Mouse (Mus musculus) embryonic fibroblast, embryonic 13.5 days (primary cell): ENCODE measurements around the gene Schip1.

Source experiments
- CTCF ChIP-seq: IDR thresholded peaks from 2 replicates; pipeline ENCODE4 v1.5.1; 2011; ENCODE audit warnings: mild to moderate bottlenecking, control low read depth, low read length, moderate library complexity, borderline replicate concordance; ENCODE audit not compliant: insufficient read depth
- POLR2A ChIP-seq: IDR thresholded peaks from 2 replicates; pipeline ENCODE4 v1.6.1; 2011; ENCODE audit warnings: low read depth, mild to moderate bottlenecking, control low read depth, low read length, moderate library complexity

DNA sequence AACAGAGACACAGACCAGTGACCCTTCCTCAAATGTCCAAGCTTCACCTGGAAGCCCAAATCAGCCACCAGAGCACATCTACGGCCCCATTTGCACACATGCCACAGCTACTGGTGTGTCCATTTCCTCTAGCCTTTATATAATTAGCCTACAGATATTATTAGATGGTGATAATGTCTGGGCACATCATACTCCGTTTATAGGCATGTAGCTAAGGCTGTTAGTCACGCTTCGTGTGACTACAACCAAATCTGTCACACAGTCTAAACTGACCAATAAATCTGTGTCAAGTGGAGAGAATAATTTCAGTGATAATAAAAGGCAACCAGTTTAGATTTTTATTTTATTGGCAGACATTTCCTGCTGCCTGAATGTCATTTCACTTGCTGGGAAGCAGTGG lies 338.7 kb downstream of the Schip1 start:
- TF ChIP-seq CTCF (no peak), POLR2A (no peak)
